ENCODE assay signal across 8 mouse cellular contexts in genomic region chr4:132353481-132353885, GRCm38 (mm10). TPM values are rescaled to one million over a fixed set of nuclear protein-coding genes. Genes with fewer than 3 reads are reported as not detected.
DNase-seq lines count a peak whose midpoint lies in the region; ATAC-seq and TF ChIP-seq lines count a peak whose summit lies in the region.

Gene Rcc1 (minus strand): TSS chr4:132353605.

- DNase-seq in 416B (ENCODE audit: low read depth) = peak; percentile 98
- DNase-seq in heart, adult 9 months (ENCODE audit: low spot score in 2 of 2) = peak; percentile 92 to 94
- peak; percentile 71 to 80 for DNase-seq in monocyte, adult 2 months (ENCODE audit: low read depth in 1 of 2, low spot score in 2 of 2)
- DNase-seq in spleen, postnatal 36 days (ENCODE audit: low spot score in 2 of 2) = peak; percentile 93 to 95

- no peaks in the 10 kb centered on the region for H3K27me3 ChIP-seq in embryonic facial prominence, embryonic 15.5 days
- H3K27me3 ChIP-seq in kidney, embryonic 14.5 days (ENCODE audit: control insufficient read depth, insufficient read depth, low read length) = no peaks in the 10 kb centered on the region
- H3K27me3 ChIP-seq in limb, embryonic 15.5 days = no peaks in the 10 kb centered on the region

- H3K9ac ChIP-seq in embryonic facial prominence, embryonic 15.5 days = peak within 1 kb of the TSS; percentile 98
- H3K9ac ChIP-seq in kidney, embryonic 14.5 days (ENCODE audit: low read depth, low read length) = peak within 1 kb of the TSS; percentile 91
- peak within 1 kb of the TSS; percentile 86 for H3K9ac ChIP-seq in limb, embryonic 15.5 days

- H3K36me3 ChIP-seq in embryonic facial prominence, embryonic 15.5 days = peaks cover 24% of the 10 kb centered on the region
- H3K36me3 ChIP-seq in kidney, embryonic 14.5 days (ENCODE audit: control insufficient read depth, insufficient read depth, low read length) = peaks cover 48% of the 10 kb centered on the region
- peaks cover 40% of the 10 kb centered on the region for H3K36me3 ChIP-seq in limb, embryonic 15.5 days

- peak within 1 kb of the TSS; percentile 77 for H3K4me3 ChIP-seq in bone marrow, adult 2 months (replicated peaks; ENCODE audit: control insufficient read depth, low read depth, low read length)
- H3K4me3 ChIP-seq in embryonic facial prominence, embryonic 15.5 days (replicated peaks) = peak within 1 kb of the TSS; percentile 85
- peak within 1 kb of the TSS; percentile 83 for H3K4me3 ChIP-seq in kidney, embryonic 14.5 days (ENCODE audit: low read length)
- H3K4me3 ChIP-seq in limb, embryonic 15.5 days = peak within 1 kb of the TSS; percentile 75

- peak; percentile 95 for ATAC-seq in embryonic facial prominence, embryonic 15.5 days (ENCODE audit: insufficient number of reproducible peaks, low FRiP score, low TSS enrichment, low read depth)
- peak; percentile 91 for ATAC-seq in kidney, embryonic 14.5 days (ENCODE audit: low FRiP score, low TSS enrichment)
- peak; percentile 93 for ATAC-seq in limb, embryonic 15.5 days (ENCODE audit: insufficient number of reproducible peaks, low FRiP score, low TSS enrichment, low read depth)

- peak within 1 kb of the TSS; percentile 75 for H3K4me2 ChIP-seq in embryonic facial prominence, embryonic 15.5 days (replicated peaks)
- H3K4me2 ChIP-seq in kidney, embryonic 14.5 days (replicated peaks; ENCODE audit: low read depth, low read length) = peak within 1 kb of the TSS; percentile 67
- H3K4me2 ChIP-seq in limb, embryonic 15.5 days = peak within 1 kb of the TSS; percentile 67

- H3K27ac ChIP-seq in bone marrow, adult 2 months (ENCODE audit: control insufficient read depth, insufficient read depth, low read depth, low read length, poor library complexity) = peak within 1 kb of the TSS; percentile 90
- peak within 1 kb of the TSS; percentile 97 for H3K27ac ChIP-seq in embryonic facial prominence, embryonic 15.5 days (replicated peaks)
- peak within 1 kb of the TSS; percentile 96 for H3K27ac ChIP-seq in kidney, embryonic 14.5 days (ENCODE audit: low read depth, low read length)
- H3K27ac ChIP-seq in limb, embryonic 15.5 days = peak within 1 kb of the TSS; percentile 96

- 0 out of 2 replicates have a peak, but pooled peaks have one; percentile 11 for TF ChIP-seq CTCF in bone marrow, adult 2 months (IDR thresholded peaks at IDR 0.05; ENCODE audit: control insufficient read depth, insufficient read depth, low read length)

- peak; percentile 99 for TF ChIP-seq POLR2A in bone marrow, adult 2 months (IDR thresholded peaks at IDR 0.05; ENCODE audit: borderline replicate concordance, control insufficient read depth, low read depth, low read length)

- under 1% methylated on average over 31 of the region's 31 CpGs for WGBS in bone marrow, adult 2 months
- WGBS in embryonic facial prominence, embryonic 15.5 days = under 1% methylated on average over 31 of the region's 31 CpGs
- WGBS in kidney, embryonic 14.5 days = 1% methylated on average over 31 of the region's 31 CpGs
- WGBS in limb, embryonic 15.5 days = under 1% methylated on average over 31 of the region's 31 CpGs

- peaks cover 2% of the 10 kb centered on the region; the same call in 1 of the 2 replicates for H3K4me1 ChIP-seq in bone marrow, adult 2 months (ENCODE audit: control insufficient read depth, insufficient read depth, low read length)
- H3K4me1 ChIP-seq in embryonic facial prominence, embryonic 15.5 days = peaks cover 19% of the 10 kb centered on the region
- H3K4me1 ChIP-seq in kidney, embryonic 14.5 days (ENCODE audit: control insufficient read depth, insufficient read depth, low read length) = peaks cover 7% of the 10 kb centered on the region
- H3K4me1 ChIP-seq in limb, embryonic 15.5 days = peaks cover 17% of the 10 kb centered on the region

- no peaks in the 10 kb centered on the region for H3K9me3 ChIP-seq in embryonic facial prominence, embryonic 15.5 days (replicated peaks)
- H3K9me3 ChIP-seq in kidney, embryonic 14.5 days (ENCODE audit: control insufficient read depth, low read length) = no peaks in the 10 kb centered on the region
- H3K9me3 ChIP-seq in limb, embryonic 15.5 days = no peaks in the 10 kb centered on the region

RNA-seq across cellular contexts. Expression of gene Rcc1, which starts in this region (rescaled TPM):
- 48.8 and 58.7 TPM in 2 replicates for polyA plus RNA-seq in bone marrow, adult 2 months (2011; ENCODE audit: insufficient read depth, insufficient read length, low replicate concordance, missing spikeins)
- 66.6 and 69.8 TPM in 2 replicates for polyA plus RNA-seq in embryonic facial prominence, embryonic 15.5 days (2015; fragmentation: Nextera tagmentation; extraction: Ambion mirVana)
- 63.6 and 66.2 TPM in 2 replicates for polyA plus RNA-seq in kidney, embryonic 14.5 days (2014; fragmentation: Nextera tagmentation; extraction: Ambion mirVana)
- 66.2 and 70.1 TPM in 2 replicates for polyA plus RNA-seq in limb, embryonic 15.5 days (2015; fragmentation: Nextera tagmentation; extraction: Ambion mirVana)

Comparison
In these comparisons a context has a peak if more than half of its experiments do, and no peak if none do; other contexts are left out.
1. Peak in every context shown above with its lines: DNase-seq, ATAC-seq, H3K4me3 ChIP-seq and H3K27ac ChIP-seq.